Mouse (Mus musculus) limb, embryonic 11.5 days (tissue): ENCODE data around the gene Map1s. TPM values are rescaled to one million over a fixed set of nuclear protein-coding genes. Genes with fewer than 3 reads are reported as not detected.

Source experiments
- ATAC-seq: fragments of 200-750 bp; cut with Nextera tagmentation; 2 replicates; pipeline ENCODE4 v1.8.0; 2017; ENCODE audit warnings: low read depth; ENCODE audit not compliant: insufficient number of reproducible peaks, low FRiP score, low TSS enrichment
- DNase-seq: peaks from one replicate; pipeline ENCODE4 v3.0.0-alpha.2; 2015; ENCODE audit warnings: low spot score
- H3K27ac ChIP-seq: fragments of 300-500 bp; sonication (generic); replicated peaks from 2 replicates; pipeline ENCODE4 v1.5.1; 2014; ENCODE audit warnings: low read depth, mild to moderate bottlenecking, low read length
- H3K27me3 ChIP-seq: fragments of 300-500 bp; sonication (generic); 2 replicates; pipeline ENCODE4 v1.6.1; 2014; ENCODE audit warnings: mild to moderate bottlenecking, low read length, mixed read lengths; ENCODE audit not compliant: control insufficient read depth, insufficient read depth
- H3K36me3 ChIP-seq: fragments of 300-500 bp; sonication (generic); 2 replicates; pipeline ENCODE4 v1.6.1; 2014; ENCODE audit warnings: mild to moderate bottlenecking, low read length, moderate library complexity, mixed read lengths; ENCODE audit not compliant: control insufficient read depth, insufficient read depth
- H3K4me1 ChIP-seq: fragments of 300-500 bp; sonication (generic); 2 replicates; pipeline ENCODE4 v1.6.1; 2014; ENCODE audit warnings: low read length, mixed read lengths; ENCODE audit not compliant: control insufficient read depth, insufficient read depth
- H3K4me2 ChIP-seq: fragments of 300-500 bp; sonication (generic); 2 replicates; pipeline ENCODE4 v1.6.1; 2014; ENCODE audit warnings: low read depth, mild to moderate bottlenecking, moderate library complexity; ENCODE audit not compliant: severe bottlenecking
- H3K4me3 ChIP-seq: fragments of 300-500 bp; sonication (generic); 2 replicates; pipeline ENCODE4 v1.5.1; 2014; ENCODE audit warnings: low read depth, low read length
- H3K9ac ChIP-seq: fragments of 300-500 bp; sonication (generic); 2 replicates; pipeline ENCODE4 v1.6.1; 2014; ENCODE audit warnings: mild to moderate bottlenecking, low read length
- H3K9me3 ChIP-seq: fragments of 300-500 bp; sonication (generic); 2 replicates; pipeline ENCODE4 v1.6.1; 2016; ENCODE audit warnings: low read length; ENCODE audit not compliant: control insufficient read depth
- WGBS: fragments of 180-500 bp; shearing (Covaris S2); extraction: QIAGEN DNeasy Blood & Tissue Kit; methylation state at CpG from one replicate; pipeline ENCODE4 v1.1.7; 2014; 5-methylcytosine and 5-hydroxymethylcytosine counted together
- polyA plus RNA-seq: library from polyadenylated mRNA; unstranded; fragments of >200 nt; fragmentation: Nextera tagmentation; extraction: Ambion mirVana; gene quantifications from 2 replicates; pipeline ENCODE4 v1.2.1, GENCODE M21; 2014

The Map1s gene
- polyA plus RNA-seq, 1 experiment from 2014 or later, result 42.3 TPM

GRCm38 (mm10) chr8:70872643-70873363 is 32.9 kb upstream of the Map1s start:
- Histone ChIP-seq H3K9me3 (no peaks in the 10 kb centered on the region), H3K9ac (peak overlapping the region; percentile 67), H3K27ac (peak overlapping the region; percentile 56; the same call in 1 of the 2 replicates), H3K36me3 (no peaks in the 10 kb centered on the region; the same call in 1 of the 2 replicates), H3K27me3 (no peaks in the 10 kb centered on the region), H3K4me1 (peaks cover 14% of the 10 kb centered on the region), H3K4me2 (peak overlapping the region; percentile 75), H3K4me3 (peak overlapping the region; percentile 83)
- DNase-seq (no peak), ATAC-seq (no peak)
- 8% methylated on average over 30 of the region's 31 CpGs for WGBS

- Histone ChIP-seq H3K4me2 (peak within 1 kb of the TSS; percentile 75), H3K27me3 (no peaks in the 10 kb centered on the region)
Observed at GRCm38 (mm10) chr8:70873364-70873985, 32.3 kb upstream of the Map1s start, which contains the start of gene Ccdc124. Gene Ccdc124, minus strand, starts transcription at chr8:70873935.

GRCm38 (mm10) chr8:70874441-70874840 is 31.3 kb upstream of the Map1s start:
- 0 out of 2 replicates have a peak overlapping the region, but pooled peaks have one; percentile 17 for H3K9ac ChIP-seq
- H3K4me2 ChIP-seq, result no peak overlapping the region
- H3K4me3 ChIP-seq, result no peak overlapping the region
- H3K9me3 ChIP-seq, result no peaks in the 10 kb centered on the region
- 91% methylated on average over 13 of the region's 13 CpGs for WGBS
- H3K4me1 ChIP-seq, result peaks cover under 1% of the 10 kb centered on the region; the same call in 1 of the 2 replicates
- no peak overlapping the region for H3K27ac ChIP-seq
- H3K27me3 ChIP-seq, result no peaks in the 10 kb centered on the region
- ATAC-seq (no peak), DNase-seq (peak; percentile 20)
- H3K36me3 ChIP-seq, result no peaks in the 10 kb centered on the region; the same call in 1 of the 2 replicates

More at GRCm38 (mm10) chr8:70873364-70873985, 32.3 kb upstream of the Map1s start, which contains the start of gene Ccdc124:
- H3K9ac ChIP-seq, result peak within 1 kb of the TSS; percentile 67
- peaks cover 10% of the 10 kb centered on the region for H3K4me1 ChIP-seq
- no peaks in the 10 kb centered on the region for H3K9me3 ChIP-seq
- ATAC-seq (peak; percentile 86), DNase-seq (peak; percentile 97)
- WGBS, result under 1% methylated on average over 46 of the region's 46 CpGs
- H3K36me3 ChIP-seq, result no peaks in the 10 kb centered on the region; the same call in 1 of the 2 replicates
- peak within 1 kb of the TSS; percentile 83 for H3K4me3 ChIP-seq
- peak within 1 kb of the TSS; percentile 56; the same call in 1 of the 2 replicates for H3K27ac ChIP-seq

- Histone ChIP-seq H3K27me3 (no peaks in the 10 kb centered on the region), H3K9ac (no peak overlapping the region), H3K36me3 (no peaks in the 10 kb centered on the region), H3K9me3 (no peaks in the 10 kb centered on the region), H3K27ac (no peak overlapping the region), H3K4me3 (no peak overlapping the region), H3K4me2 (no peak overlapping the region), H3K4me1 (0 out of 2 replicates have a peak, but pooled peaks cover 2% of the 10 kb centered on the region)
- DNase-seq (no peak), ATAC-seq (no peak)
- WGBS, result 64% methylated on average over 4 of the region's 4 CpGs
Observed at GRCm38 (mm10) chr8:70876382-70876781, 29.4 kb upstream of the Map1s start.

- H3K4me2 ChIP-seq, result no peak overlapping the region
- no peak overlapping the region for H3K27ac ChIP-seq
- no peaks in the 10 kb centered on the region for H3K9me3 ChIP-seq
- DNase-seq (no peak), ATAC-seq (no peak)
- H3K4me3 ChIP-seq, result no peak overlapping the region
- no peak overlapping the region for H3K9ac ChIP-seq
- WGBS, result 73% methylated on average over 2 of the region's 2 CpGs
- H3K27me3 ChIP-seq, result no peaks in the 10 kb centered on the region
- 0 out of 2 replicates have a peak, but pooled peaks cover 2% of the 10 kb centered on the region for H3K4me1 ChIP-seq
- H3K36me3 ChIP-seq, result no peaks in the 10 kb centered on the region
Observed at GRCm38 (mm10) chr8:70878178-70878577, 27.6 kb upstream of the Map1s start.

GRCm38 (mm10) chr8:70879500-70879899 is 26.2 kb upstream of the Map1s start:
- Histone ChIP-seq H3K4me3 (no peak overlapping the region), H3K4me1 (0 out of 2 replicates have a peak, but pooled peaks cover 2% of the 10 kb centered on the region), H3K27ac (no peak overlapping the region), H3K9me3 (no peaks in the 10 kb centered on the region), H3K27me3 (no peaks in the 10 kb centered on the region), H3K36me3 (no peaks in the 10 kb centered on the region), H3K9ac (no peak overlapping the region), H3K4me2 (no peak overlapping the region)
- 64% methylated on average over 4 of the region's 4 CpGs for WGBS
- ATAC-seq (no peak), DNase-seq (peak; percentile 21)

GRCm38 (mm10) chr8:70880126-70880525 is 25.6 kb upstream of the Map1s start:
- 0 out of 2 replicates have a peak, but pooled peaks cover 2% of the 10 kb centered on the region for H3K4me1 ChIP-seq
- no peak for ATAC-seq
- H3K27me3 ChIP-seq, result no peaks in the 10 kb centered on the region
- 5% methylated on average over 4 of the region's 4 CpGs for WGBS
- H3K36me3 ChIP-seq, result no peaks in the 10 kb centered on the region
- H3K9ac ChIP-seq, result no peak overlapping the region
- H3K9me3 ChIP-seq, result no peaks in the 10 kb centered on the region
- peak; percentile 47 for DNase-seq
- H3K27ac ChIP-seq, result no peak overlapping the region
- no peak overlapping the region for H3K4me3 ChIP-seq
- no peak overlapping the region for H3K4me2 ChIP-seq

- H3K36me3 ChIP-seq, result no peaks in the 10 kb centered on the region
- H3K9me3 ChIP-seq, result no peaks in the 10 kb centered on the region
- no peak overlapping the region for H3K4me3 ChIP-seq
- H3K27me3 ChIP-seq, result no peaks in the 10 kb centered on the region
- no peak overlapping the region for H3K4me2 ChIP-seq
- no peak overlapping the region for H3K27ac ChIP-seq
- H3K4me1 ChIP-seq, result 0 out of 2 replicates have a peak, but pooled peaks cover 2% of the 10 kb centered on the region
- WGBS, result 30% methylated on average over 11 of the region's 11 CpGs
- DNase-seq (peak; percentile 22), ATAC-seq (no peak)
- no peak overlapping the region for H3K9ac ChIP-seq
Observed at GRCm38 (mm10) chr8:70880546-70880945, 25.2 kb upstream of the Map1s start.
